Mouse (Mus musculus) embryo, embryonic 9.5 days (tissue): ENCODE measurements at regions not wholly inside any gene's neighbourhood (a gene's known extent, or its start where the extent isn't known, plus 50 kb on each side); places are given as distances from the start of the nearest gene placed in this dataset.
"Not testable (repeated sequence)": the region's sequence is repeated elsewhere in the genome, so short reads cannot be mapped to it uniquely, and the experiment has no call there.

Experiments
- DNase-seq: peaks from one replicate; pipeline ENCODE4 v3.0.0-alpha.2; 2017; ENCODE audit errors: extremely low spot score

DNA sequence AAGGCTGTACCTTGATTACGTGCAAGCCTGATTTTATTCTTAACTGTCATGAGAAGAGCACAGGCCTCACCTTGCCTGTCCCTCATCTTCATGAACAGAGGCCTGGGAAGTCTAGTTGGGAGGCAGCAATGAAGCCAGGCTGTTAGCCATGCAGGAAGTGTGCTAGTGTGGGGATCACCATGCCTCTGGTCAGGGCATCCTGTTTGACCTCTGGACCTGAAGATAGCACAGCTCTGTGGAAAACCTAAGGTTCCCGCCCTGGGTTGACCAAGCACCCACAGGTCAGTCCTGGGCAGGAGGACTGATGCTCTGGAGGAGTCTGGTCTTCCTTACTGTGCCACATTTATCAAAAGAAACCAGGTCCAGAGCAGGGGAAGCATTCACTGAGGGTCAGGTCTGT, 157.6 kb downstream of the Gm906 start:
- DNase-seq, result no peak

DNA sequence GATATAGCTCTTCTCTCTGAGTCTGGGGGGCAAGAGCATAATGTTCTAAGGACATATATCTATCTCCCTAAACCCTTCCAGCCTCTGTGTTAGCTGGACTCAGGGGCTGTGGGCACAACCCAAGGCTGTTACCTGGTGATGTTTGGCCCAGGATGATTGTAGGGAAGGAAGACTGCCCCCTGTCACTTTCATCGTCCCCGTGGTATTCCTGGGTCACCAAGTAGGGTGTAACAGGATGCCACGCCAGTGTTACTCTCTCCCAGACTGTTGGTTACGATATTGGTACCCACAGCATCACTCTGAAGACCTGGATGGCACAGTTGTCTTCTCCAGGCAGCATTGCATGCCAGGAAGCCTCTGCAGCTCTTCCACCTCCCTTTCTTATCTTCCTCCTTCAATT, 185.3 kb downstream of the Gm906 start:
- DNase-seq, result no peak

DNA sequence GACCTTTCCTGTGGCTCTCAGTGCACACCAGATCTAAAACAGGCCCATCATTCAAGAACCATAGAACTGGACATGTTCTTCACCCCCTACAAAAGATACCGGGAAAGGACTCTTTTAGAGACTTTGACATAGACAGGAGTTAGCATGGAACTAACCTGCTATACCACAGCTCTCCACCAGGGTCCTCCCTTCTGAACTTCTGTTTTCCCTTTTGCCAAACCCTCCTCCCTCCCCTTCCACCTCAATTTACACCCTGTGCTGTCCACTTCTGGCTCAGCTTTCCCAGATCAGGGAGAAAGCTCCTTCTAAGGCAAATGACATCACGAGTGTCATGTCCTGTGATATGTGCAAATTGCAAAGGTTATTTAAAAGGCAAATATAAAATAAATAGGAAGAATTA, 185.7 kb downstream of the Gm906 start:
- DNase-seq, result not testable (repeated sequence)

DNA sequence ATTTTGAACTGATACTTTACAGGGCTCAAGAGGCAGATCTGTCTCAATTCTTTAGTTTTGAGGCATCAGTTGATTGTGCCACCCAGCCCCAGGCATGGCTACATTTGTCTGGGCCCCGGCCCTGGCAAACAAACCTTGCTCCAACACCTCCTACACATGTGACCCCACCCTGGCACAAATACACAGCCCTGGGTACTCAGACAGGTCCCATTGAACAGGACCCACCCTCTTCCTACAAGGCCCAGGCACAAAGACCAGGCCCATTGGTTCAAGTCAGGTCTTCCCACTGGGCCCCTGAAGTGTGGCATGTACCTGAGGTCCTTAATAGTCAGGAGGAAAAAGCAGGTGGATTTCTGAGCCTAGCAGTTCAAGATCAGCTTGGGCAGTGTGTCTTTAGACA, 190.4 kb downstream of the Gm906 start:
- DNase-seq, result not testable (repeated sequence)

DNA sequence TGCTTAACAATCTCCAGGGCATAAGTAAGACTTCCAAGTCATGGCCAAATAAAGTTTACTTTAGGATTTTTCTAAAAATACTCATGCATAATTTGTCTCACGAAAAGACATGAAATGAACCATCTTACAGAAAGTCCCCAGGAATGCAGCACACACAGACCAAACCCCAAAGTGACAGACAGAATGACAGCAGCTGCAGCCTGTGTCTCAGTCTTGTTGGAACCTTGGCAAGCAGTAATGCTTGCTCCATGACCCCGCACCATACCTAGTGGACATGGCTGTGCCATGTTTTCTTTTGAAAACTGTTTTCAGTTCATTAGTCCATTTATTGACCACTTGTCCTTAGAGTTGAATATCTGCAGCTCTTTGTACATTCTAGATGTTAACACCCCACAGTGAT, 191.1 kb downstream of the Gm906 start:
- DNase-seq, result not testable (repeated sequence)

DNA sequence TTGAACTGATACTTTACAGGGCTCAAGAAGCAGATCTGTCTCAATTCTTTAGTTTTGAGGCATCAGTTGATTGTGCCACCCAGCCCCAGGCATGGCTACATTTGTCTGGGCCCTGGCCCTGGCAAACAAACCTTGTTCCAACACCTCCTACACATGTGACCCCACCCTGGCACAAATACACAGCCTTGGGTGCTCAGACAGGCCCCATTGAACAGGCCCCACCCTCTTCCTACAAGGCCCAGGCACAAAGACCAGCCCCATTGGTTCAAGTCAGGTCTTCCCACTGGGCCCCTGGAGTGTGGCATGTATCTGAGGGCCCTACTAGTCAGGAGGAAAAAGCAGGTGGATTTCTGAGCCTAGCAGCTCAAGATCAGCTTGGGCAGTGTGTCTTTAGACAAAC, 198.4 kb downstream of the Gm906 start:
- DNase-seq, result not testable (repeated sequence)

DNA sequence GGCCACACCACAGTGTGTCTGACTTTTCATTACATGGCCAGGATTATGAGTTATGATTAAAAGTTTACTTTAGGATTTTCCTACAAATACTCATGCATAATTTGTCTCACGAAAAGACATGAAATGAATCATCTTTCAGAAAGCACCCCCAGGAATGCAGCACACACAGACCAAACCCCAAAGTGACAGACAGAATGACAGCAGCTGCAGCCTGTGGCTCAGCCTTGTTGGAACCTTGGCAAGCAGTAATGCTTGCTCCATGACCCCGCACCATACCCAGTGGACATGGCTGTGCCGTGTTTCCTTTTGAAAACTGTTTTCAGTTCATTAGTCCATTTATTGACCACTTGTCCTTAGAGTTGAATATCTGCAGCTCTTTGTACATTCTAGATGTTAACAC, 199.0 kb downstream of the Gm906 start:
- not testable (repeated sequence) for DNase-seq

DNA sequence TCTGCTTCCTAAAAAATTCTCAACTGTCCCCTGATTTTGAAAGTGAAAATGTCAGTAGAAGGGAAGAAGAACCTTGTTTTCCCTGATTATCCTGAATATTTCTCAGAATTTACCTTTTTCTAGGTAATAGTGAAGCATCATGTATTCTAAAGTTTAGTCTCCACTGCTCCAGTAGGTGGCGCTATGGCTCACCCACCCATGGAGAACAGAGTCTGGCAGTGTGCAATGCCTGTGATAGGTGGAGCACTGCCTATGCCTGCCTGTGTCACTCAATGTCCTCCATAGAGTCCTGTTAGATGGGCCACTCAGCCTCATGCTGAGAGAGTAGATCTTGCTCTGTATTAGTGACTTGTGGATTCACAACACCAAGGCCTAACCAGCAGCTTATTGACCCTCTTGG, 218.4 kb downstream of the Gm906 start:
- no peak for DNase-seq

DNA sequence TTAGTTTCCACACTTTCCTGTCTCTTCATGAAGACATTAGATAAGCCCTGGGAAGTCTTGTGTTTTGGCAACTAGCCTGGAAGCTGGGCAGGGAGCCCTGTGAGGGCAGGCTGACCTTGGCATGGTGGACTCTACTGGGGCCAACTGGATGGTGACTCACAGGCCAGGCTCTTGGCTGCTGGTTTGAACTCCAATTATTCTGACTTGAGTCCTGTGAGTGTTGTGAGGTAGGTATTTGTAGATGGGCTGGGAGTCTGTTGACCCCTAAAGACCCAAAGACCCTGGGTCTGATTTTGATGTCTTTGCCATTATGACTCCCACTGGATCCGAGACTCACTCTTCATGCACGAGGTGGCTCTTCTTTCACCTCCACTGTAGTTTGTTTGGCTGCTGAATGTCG, 208.9 kb upstream of the Gm30302 start:
- not testable (repeated sequence) for DNase-seq

DNA sequence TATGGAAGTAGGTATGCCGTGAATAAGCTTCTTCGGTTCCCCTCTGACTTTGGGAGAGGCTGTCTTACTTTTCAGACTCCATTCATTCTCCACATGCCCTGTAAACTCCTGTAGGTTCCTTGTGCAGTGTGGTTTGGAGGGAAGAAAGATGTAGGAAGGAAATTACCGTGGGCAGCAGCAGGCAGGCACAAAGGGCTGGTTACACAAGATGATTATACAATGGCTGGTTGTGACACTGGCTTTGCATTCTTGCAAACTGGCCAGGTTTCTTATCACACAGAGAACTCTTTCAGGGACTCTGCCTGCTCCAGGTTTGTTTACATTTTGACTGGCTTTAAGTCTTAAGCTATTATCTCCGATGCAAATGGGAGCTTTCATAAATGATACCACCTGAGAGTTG, 167.3 kb upstream of the Gm30302 start:
- not testable (repeated sequence) for DNase-seq

DNA sequence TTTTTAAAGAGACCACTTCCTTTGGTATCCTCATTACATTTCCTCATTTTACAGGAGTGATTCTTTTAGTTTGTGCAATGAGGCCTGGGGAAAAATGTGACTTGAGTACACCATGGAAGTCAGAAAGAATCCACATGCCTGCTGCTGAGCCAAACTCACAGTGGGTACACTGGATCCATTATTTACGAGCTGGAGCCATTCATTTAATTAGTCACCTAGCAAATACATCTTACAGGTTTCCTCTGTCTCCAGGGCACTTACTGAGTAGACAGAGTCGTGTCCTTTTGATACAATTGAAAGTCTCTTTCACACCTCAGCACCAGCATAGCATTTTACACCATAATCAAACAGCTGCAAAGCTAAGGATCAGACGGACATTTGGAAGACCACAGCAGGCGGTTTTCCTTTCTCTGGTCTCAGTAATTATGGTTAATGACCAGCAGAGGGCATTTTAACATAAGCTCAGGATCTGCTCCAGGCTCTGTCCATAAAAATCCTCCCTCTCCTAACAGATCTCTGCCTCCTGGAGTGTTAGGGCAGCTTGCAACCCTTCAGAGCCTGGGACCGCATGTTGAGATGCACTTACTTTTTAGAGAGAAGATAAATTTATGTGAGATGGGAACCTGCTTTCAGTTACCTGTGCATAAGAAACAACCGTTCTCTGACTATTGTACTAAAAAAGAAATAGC, 159.3 kb upstream of the Gm30302 start:
- DNase-seq, result peak; percentile 1

DNA sequence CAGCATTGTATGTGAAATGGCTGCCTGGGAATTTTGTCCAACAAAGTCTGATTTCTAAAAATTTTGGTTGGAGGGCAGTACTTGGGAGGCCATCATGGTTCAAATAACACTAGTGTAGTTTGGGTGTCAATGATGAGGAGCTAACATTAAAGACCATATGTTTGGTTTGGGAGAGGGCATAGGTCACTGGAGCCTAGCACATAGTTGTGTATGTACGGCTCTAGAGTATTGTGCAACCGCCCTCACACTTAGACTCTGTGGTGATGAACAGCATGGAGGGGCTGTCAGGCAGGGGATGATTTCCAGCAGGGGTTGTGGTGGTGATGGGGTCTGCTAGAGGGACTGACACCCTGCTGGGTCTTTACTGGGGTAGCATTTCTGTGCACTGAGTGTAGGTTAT, 117.0 kb upstream of the Gm30302 start:
- DNase-seq, result no peak
